Mouse (Mus musculus) right cerebral cortex, postnatal 10 days (tissue): ENCODE results near the gene Zzef1.

Experiments
- DNase-seq, 2 experiments: peaks; one replicate each; pipeline ENCODE4 v3.0.0; 2021; ENCODE audit warnings: low spot score in 2 of 2

Gene Zzef1

DNA sequence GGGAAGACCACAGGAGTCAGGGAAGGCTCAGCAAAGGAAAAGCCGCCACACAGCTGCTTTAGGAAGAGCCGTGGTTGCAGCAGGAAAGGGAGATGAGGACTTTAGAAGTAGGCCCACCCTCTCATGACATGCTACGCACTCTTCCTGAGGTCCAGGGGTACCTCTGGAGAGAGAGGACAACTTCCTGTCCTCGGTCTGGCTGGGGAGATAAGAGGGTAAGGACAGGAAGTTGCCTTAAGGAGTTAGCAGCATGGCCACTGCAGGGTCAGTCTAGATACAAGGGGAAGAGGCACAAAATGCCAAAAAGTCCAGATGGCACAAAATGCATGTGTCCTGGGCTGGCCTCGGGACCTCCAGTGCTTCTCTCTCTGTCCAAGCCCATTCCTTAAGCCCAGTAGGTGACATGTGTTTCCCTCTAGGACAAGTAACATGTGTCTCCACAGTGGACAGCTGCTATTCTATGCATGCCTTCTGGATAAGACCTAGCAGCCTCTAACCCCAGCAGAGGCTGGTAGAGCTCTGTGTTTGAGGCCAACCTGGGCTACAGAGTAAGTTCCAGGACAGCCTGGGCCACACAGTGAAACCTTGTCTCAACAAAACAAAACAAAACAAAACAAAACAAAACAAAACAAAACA lies 159.4 kb downstream of the Zzef1 start:
- no peak for DNase-seq

DNA sequence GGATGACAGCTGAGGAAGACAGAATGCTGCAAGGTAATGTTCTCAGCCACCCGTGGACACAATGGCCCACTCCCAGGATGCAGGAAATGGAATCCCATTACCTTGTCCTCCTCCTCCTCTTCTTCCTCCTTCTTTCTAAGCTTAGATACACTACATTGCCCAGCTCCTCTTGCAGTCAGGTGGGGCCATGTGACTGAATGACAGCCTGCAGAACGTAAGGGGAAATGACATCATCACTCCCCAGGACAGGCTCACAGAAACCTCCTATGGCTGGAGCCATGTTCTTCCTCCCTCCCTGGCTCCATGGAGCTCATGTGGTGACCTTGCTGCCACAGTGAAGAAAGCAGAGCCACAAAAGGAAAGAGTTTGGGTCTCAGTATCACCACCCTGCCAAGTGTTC lies 161.3 kb downstream of the Zzef1 start:
- no peak for DNase-seq

DNA sequence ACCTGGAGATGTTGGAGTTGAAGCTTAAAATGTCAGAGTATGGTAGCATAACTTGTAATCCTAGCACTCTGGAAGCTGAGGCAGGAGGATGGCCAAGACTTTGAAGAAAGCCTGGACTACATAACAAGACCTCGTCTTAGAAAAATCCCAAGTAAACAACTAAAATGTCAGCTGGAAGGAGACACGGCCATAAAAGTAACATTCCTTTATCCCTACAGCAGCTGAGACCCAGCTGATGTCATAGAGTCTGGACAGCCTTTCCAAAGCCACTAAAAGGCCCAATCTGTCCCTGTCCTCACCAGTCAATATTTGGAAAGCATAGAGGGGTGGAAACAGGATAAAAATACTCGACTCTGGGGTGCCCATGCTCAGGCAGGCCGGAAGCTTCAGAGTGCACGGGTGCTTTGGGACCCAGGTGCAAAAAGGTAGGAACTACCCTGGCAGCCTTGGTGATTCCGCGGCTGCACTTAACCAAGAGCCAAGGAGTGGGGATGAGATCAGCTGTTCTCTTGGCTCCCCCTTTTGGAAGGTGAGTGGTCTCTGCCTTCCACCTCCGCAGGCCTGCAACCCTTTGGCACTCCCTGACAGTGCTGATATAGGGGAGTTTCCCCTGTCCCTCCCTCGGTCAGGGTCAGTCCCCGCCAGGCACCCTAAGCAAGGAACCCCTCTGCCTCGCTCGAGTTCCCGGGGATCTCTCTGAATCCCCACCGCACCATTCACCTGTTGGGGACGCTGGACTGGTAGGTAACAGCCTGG lies 164.1 kb downstream of the Zzef1 start:
- DNase-seq, result no peak

DNA sequence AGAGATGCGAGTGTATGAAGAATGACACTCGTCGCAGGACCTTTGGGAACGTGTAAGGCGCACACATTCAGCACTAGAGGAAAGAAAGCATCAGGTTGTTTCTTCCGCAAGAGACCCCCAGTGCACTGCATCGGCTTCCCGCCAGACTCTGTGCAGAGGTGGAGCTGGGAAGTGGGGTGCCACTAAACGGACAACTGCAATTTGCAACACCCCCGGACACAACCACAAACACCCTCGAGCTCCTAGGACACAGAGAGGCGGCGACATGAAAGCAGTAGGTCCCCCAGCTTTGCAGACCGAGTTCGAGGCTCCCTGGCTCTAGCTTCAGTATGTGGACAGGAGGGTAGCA lies 164.7 kb downstream of the Zzef1 start:
- DNase-seq, result no peak

DNA sequence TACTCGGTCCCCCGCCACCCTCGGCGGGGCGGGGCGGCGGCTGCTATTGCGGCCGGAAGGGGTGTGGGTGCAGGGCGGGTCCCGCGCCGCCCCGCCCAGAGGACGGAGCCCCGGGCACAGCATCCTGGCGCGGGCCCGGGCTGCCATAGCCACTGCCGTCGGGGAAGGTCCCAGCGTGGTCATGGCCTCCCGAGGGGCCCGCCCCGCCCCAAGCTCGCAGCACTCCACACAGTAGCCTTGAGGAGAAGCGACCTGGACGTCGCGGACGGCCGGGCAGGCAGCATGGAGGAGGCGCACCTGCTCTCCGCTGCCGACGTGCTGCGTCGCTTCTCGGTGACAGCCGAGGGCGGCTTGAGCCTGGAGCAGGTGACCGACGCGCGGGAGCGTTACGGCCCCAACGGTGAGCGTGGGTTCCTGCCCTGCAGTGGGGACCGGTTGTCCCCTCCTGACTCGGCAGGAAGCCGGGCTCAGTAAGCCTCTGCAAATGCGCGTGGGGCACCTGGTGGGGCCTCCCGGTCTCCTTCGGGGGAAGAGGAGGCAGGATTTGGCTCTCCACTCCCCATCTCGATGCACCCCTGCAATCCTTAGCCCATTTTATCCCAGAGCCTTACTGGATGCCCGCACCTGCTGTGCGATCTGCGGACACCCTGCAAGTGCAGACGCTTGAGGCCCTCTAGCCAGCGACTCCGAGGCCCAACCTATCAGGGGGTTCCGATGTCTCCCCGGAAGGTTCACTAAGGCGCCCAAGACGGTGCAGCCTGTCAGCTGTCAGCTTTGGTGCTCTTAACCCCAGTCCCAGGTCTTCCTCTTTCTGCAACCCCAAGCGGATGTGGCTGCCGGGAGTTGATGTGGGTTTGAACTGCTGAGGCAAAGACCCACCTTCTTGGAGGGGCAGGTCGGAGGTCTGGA lies 165.3 kb downstream of the Zzef1 start, which contains the start of gene Atp2a3:
Atp2a3 (plus strand) TSS at position 98 of the 909 bp plus-strand sequence.
- no peak for DNase-seq

DNA sequence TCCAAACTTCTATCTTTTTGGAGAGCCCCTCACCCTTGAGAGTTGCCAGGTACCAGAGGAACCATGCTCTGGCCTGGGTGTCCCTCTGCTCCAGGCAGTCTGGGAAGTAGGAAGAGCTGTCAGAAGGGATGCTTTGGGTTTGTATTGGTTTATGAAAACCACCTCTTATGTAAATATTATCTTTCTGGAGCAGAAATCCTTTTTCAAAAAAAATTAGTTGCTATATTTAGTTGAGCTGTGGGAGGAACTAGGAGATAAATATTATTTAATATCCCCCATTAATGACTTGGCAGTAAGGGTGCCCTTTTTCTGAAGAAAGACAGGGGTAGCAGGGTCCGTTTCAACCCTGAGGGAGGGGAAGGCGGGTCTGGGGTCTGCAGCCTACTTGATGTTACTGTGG lies 166.4 kb downstream of the Zzef1 start:
- DNase-seq, result no peak

DNA sequence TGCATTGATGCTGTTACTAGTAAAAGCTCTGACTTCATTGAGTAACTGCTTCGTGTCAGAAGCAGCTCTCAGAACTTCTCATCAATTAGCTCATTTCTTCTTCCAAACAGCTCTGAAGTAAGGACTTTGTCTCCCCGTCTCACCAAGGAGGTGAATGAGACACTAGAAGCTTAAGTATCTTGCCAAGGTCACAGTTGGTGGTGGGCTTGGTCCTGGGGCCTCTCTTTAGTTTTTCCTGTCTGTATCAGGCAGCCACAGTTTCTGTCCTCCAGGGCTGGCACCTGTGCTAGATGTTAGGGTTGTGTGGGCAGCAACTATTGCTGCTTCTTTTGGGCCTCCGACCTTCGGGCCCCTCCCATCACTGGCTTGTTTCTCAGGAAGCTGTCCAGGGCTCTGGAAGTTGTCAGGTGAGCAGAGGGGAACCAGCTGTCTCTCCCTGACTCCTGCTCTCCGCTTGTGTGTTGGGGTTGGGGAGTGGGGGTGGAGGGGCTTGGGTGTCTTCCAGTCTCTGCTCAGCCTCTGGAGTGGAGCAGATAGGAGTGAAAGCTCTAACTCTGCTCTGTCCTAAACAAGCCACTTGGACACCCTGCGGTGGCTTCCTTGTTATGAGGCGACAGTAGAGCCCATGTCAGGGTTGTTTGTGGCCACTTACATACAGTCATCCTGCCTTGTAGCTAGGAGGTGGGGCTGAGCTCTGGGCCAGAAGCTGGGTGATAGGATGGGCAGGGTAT lies 167.2 kb downstream of the Zzef1 start:
- no peak for DNase-seq

DNA sequence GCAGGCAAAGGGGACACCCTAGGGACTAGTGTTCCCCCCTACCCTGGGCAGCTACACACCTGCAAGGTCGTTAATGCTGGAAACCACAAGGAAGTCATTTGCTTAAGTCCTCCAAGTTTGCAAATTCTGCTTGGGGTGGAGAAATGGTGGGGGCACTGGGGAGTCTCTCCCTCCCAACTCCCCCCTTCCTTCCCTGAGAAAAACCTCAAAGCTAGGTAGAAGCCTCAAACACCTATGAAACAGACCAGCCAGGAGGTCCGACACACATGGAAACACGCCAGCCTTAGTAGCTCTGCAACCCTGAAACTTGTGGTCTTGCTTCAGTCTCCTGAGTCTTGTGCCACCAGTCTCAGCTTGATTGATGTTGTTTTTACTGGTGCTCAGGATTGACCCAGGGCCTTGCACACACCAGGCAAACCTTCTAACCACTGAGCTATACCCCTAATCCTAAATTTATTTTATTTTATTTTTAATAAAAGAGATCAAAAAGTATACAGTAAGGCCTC lies 167.8 kb downstream of the Zzef1 start:
- DNase-seq, result no peak

DNA sequence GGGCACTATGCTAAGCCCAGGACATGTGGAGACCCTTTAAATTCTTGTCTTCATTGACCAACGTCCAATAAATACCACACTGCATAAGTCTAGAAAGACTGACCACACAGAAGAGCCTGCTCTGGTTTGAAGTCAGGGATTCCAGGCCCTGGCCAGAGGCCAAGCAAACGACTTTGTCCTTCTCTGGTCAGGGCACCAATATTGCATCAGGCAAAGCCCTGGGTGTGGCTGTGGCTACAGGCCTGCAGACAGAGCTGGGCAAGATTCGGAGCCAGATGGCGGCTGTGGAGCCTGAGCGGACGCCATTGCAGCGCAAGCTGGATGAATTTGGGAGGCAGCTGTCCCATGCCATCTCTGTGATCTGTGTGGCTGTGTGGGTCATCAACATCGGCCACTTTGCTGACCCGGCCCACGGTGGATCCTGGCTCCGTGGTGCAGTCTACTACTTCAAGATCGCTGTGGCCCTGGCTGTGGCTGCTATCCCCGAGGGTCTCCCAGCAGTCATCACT lies 179.0 kb downstream of the Zzef1 start:
- DNase-seq, result no peak
